Mouse (Mus musculus) ES-E14 (cell line): Measurements from ENCODE around the gene 4932438A13Rik.

Experiments used
- HCFC1 ChIP-seq: IDR thresholded peaks from 2 replicates; pipeline ENCODE4 v1.6.1; 2012; ENCODE audit warnings: low read length, inconsistent platforms, borderline replicate concordance; ENCODE audit not compliant: insufficient read depth
- MAFK ChIP-seq: IDR thresholded peaks from 2 replicates; pipeline ENCODE4 v1.6.1; 2014; ENCODE audit warnings: mild to moderate bottlenecking, low read depth, low read length, inconsistent platforms; ENCODE audit not compliant: insufficient read depth
- ZC3H11A ChIP-seq: IDR thresholded peaks from 2 replicates; pipeline ENCODE4 v1.6.1; 2012; ENCODE audit warnings: low read depth, mild to moderate bottlenecking, inconsistent platforms, low read length, borderline replicate concordance
- ZNF384 ChIP-seq: IDR thresholded peaks from 2 replicates; pipeline ENCODE4 v1.6.1; 2012; ENCODE audit warnings: low read depth, low read length, inconsistent platforms

DNA sequence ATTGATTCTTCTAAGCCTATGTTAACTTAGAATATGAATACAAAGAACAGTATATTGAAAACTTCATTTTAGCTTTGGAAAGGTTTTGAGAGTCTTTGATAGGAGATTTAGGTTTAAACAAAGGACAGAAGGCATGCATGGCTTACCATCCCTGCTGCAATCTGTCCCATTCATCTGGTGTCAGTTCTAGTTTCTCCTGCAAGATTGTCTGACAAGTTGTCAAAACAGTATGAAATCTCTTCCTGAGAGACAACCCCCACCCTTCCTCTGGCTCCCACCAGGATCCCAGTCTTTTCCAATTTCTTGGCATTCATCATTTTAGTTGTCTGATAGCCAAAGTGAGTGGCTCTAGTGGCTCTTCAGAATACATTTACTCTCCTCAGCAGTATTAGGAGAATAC is 227.8 kb downstream of the 4932438A13Rik start:
- TF ChIP-seq ZC3H11A, result no peak
- TF ChIP-seq HCFC1, result no peak
- TF ChIP-seq ZNF384, result no peak
- no peak for TF ChIP-seq MAFK
